Mouse (Mus musculus): ENCODE data around the gene Wnt7b. TPM values are rescaled to one million over a fixed set of nuclear protein-coding genes. Genes with fewer than 3 reads are reported as not detected.

Wnt7b gene
- polyA plus RNA-seq, 1 experiment = not detected

GRCm38 (mm10) chr15:85534215-85534614 lies 48.1 kb downstream of the Wnt7b start:
- WGBS = 69% methylated on average over 8 of the region's 8 CpGs
- Histone ChIP-seq H3K27ac (ENCODE audit: control insufficient read depth, insufficient read depth, low read depth, low read length, poor library complexity) (no peak overlapping the region), H3K4me1 (ENCODE audit: control insufficient read depth, insufficient read depth, low read length) (no peaks in the 10 kb centered on the region), H3K4me3 (replicated peaks; ENCODE audit: control insufficient read depth, low read depth, low read length) (no peak overlapping the region)
- TF ChIP-seq CTCF (IDR thresholded peaks at IDR 0.05; ENCODE audit: control insufficient read depth, insufficient read depth, low read length) (no peak), POLR2A (IDR thresholded peaks at IDR 0.05; ENCODE audit: borderline replicate concordance, control insufficient read depth, low read depth, low read length) (no peak)

- H3K27ac ChIP-seq (ENCODE audit: control insufficient read depth, insufficient read depth, low read depth, low read length, poor library complexity) = no peak overlapping the region
- no peak for TF ChIP-seq POLR2A (IDR thresholded peaks at IDR 0.05; ENCODE audit: borderline replicate concordance, control insufficient read depth, low read depth, low read length)
- WGBS = 57% methylated on average over 3 of the region's 3 CpGs
- no peak overlapping the region for H3K4me3 ChIP-seq (replicated peaks; ENCODE audit: control insufficient read depth, low read depth, low read length)
- no peaks in the 10 kb centered on the region for H3K4me1 ChIP-seq (ENCODE audit: control insufficient read depth, insufficient read depth, low read length)
Measured at GRCm38 (mm10) chr15:85532063-85532462, 50.2 kb downstream of the Wnt7b start.

DNA sequence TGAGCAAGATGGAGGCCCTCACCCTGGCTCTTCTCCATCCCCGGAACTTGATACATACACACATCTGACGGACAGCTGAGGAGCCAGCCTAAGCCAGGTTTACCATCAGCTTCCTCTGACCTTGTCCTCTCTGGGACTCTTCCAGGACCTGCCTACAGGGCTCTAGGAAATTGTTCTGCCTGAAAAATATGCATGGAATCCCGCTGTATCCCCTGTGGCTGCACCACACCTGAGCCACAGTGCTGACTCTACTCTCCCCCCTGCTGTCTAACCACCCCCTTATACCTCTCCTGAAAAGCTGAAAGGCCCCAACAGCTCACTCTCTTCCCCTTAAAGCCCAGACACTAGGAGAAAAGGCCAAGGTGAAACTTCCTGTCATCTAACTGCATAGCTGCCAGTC lies 52.4 kb downstream of the Wnt7b start:
- no peak overlapping the region for H3K27ac ChIP-seq (ENCODE audit: control insufficient read depth, insufficient read depth, low read depth, low read length, poor library complexity)
- no peaks in the 10 kb centered on the region for H3K4me1 ChIP-seq (ENCODE audit: control insufficient read depth, insufficient read depth, low read length)
- WGBS = 73% methylated on average over 3 of the region's 3 CpGs
- TF ChIP-seq POLR2A (IDR thresholded peaks at IDR 0.05; ENCODE audit: borderline replicate concordance, control insufficient read depth, low read depth, low read length) (no peak), CTCF (IDR thresholded peaks at IDR 0.05; ENCODE audit: control insufficient read depth, insufficient read depth, low read length) (no peak)
- no peak overlapping the region for H3K4me3 ChIP-seq (replicated peaks; ENCODE audit: control insufficient read depth, low read depth, low read length)

GRCm38 (mm10) chr15:85524404-85524950 lies 57.8 kb downstream of the Wnt7b start:
- Histone ChIP-seq H3K4me3 (replicated peaks; ENCODE audit: control insufficient read depth, low read depth, low read length) (no peak overlapping the region), H3K4me1 (ENCODE audit: control insufficient read depth, insufficient read depth, low read length) (no peaks in the 10 kb centered on the region), H3K27ac (ENCODE audit: control insufficient read depth, insufficient read depth, low read depth, low read length, poor library complexity) (no peak overlapping the region)
- TF ChIP-seq CTCF (IDR thresholded peaks at IDR 0.05; ENCODE audit: control insufficient read depth, insufficient read depth, low read length) = no peak
- no peak for TF ChIP-seq POLR2A (IDR thresholded peaks at IDR 0.05; ENCODE audit: borderline replicate concordance, control insufficient read depth, low read depth, low read length)
- WGBS = 77% methylated on average over 12 of the region's 12 CpGs

GRCm38 (mm10) chr15:85523173-85523991 lies 58.9 kb downstream of the Wnt7b start:
- Histone ChIP-seq H3K4me1 (ENCODE audit: control insufficient read depth, insufficient read depth, low read length) (no peaks in the 10 kb centered on the region), H3K27ac (ENCODE audit: control insufficient read depth, insufficient read depth, low read depth, low read length, poor library complexity) (no peak overlapping the region), H3K4me3 (replicated peaks; ENCODE audit: control insufficient read depth, low read depth, low read length) (no peak overlapping the region)
- 11% methylated on average over 14 of the region's 14 CpGs for WGBS
- TF ChIP-seq CTCF (IDR thresholded peaks at IDR 0.05; ENCODE audit: control insufficient read depth, insufficient read depth, low read length) (no peak), POLR2A (IDR thresholded peaks at IDR 0.05; ENCODE audit: borderline replicate concordance, control insufficient read depth, low read depth, low read length) (no peak)

- TF ChIP-seq POLR2A (IDR thresholded peaks at IDR 0.05; ENCODE audit: borderline replicate concordance, control insufficient read depth, low read depth, low read length) = no peak
- no peak for TF ChIP-seq CTCF (IDR thresholded peaks at IDR 0.05; ENCODE audit: control insufficient read depth, insufficient read depth, low read length)
- WGBS = 66% methylated on average over 4 of the region's 4 CpGs
- Histone ChIP-seq H3K27ac (ENCODE audit: control insufficient read depth, insufficient read depth, low read depth, low read length, poor library complexity) (no peak overlapping the region), H3K4me1 (ENCODE audit: control insufficient read depth, insufficient read depth, low read length) (no peaks in the 10 kb centered on the region; the same call in 1 of the 2 replicates), H3K4me3 (replicated peaks; ENCODE audit: control insufficient read depth, low read depth, low read length) (no peak overlapping the region)
Measured at GRCm38 (mm10) chr15:85519438-85519837, 62.8 kb downstream of the Wnt7b start.

DNA sequence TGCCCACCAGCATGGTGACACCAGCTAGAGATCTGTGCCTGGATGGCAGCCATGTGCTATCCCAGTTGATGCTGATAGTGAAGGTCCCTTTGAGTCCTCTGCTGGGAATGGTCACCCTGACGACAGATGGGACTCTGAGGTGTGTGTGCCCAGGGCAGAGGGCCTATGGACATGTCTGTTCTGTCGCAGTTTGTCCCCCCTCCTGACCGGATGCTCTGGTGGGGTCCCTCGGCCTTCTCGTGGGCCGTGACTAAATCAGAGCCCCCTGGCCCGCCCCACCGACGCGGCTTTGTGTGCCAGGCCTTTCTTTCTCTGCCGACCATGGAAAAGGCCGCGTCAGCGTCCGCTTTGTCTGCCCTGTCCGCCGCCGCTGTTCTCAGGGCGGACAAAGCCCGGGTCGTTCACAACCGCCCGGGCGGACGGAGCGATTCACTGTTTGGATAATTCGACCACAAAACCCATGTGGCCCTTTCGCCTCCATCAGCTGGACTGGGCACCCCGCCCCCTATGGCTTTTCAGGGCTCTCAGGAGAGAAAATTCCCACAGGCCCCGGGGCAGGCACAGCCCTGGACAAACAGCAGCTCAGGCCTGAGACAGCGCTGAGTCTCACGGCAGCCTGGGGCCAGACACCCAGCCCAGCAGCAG lies 74.8 kb downstream of the Wnt7b start:
- Histone ChIP-seq H3K27ac (ENCODE audit: control insufficient read depth, insufficient read depth, low read depth, low read length, poor library complexity) (no peak overlapping the region), H3K4me3 (replicated peaks; ENCODE audit: control insufficient read depth, low read depth, low read length) (no peak overlapping the region), H3K4me1 (ENCODE audit: control insufficient read depth, insufficient read depth, low read length) (no peaks in the 10 kb centered on the region)
- TF ChIP-seq CTCF (IDR thresholded peaks at IDR 0.05; ENCODE audit: control insufficient read depth, insufficient read depth, low read length) = no peak
- TF ChIP-seq POLR2A (IDR thresholded peaks at IDR 0.05; ENCODE audit: borderline replicate concordance, control insufficient read depth, low read depth, low read length) = no peak
- WGBS = 87% methylated on average over 32 of the region's 32 CpGs

DNA sequence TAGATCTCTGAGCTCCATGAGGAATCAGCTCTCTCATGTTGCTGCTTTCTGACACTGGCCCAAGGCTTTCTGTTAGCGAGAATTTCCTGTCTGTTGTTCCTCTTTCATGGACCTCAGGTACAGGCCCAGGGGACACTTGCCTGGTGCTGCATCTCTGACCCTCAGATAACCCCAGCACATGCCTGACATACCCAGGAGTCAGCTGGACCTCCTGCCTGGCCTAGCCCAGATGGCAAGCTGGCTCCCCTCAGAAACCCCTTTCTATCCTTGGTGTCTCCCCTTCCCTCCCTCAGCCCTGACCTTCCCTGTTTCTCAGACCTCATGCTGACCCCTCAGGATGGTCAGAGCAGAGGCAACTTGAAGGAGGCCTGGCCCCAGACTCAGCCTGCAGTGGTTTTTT lies 75.6 kb downstream of the Wnt7b start:
- Histone ChIP-seq H3K4me1 (ENCODE audit: control insufficient read depth, insufficient read depth, low read length) (no peaks in the 10 kb centered on the region), H3K4me3 (replicated peaks; ENCODE audit: control insufficient read depth, low read depth, low read length) (no peak overlapping the region), H3K27ac (ENCODE audit: control insufficient read depth, insufficient read depth, low read depth, low read length, poor library complexity) (no peak overlapping the region)
- WGBS = 17% methylated on average over 1 of the region's 1 CpGs
- TF ChIP-seq CTCF (IDR thresholded peaks at IDR 0.05; ENCODE audit: control insufficient read depth, insufficient read depth, low read length) = no peak
- TF ChIP-seq POLR2A (IDR thresholded peaks at IDR 0.05; ENCODE audit: borderline replicate concordance, control insufficient read depth, low read depth, low read length) = no peak
